Mouse (Mus musculus): ENCODE measurements at regions not wholly inside any gene's neighbourhood (a gene's known extent, or its start where the extent isn't known, plus 50 kb on each side); places are given as distances from the start of the nearest gene placed in this dataset.

GRCm38 (mm10) chr12:77994176-77994575 is 199.9 kb upstream of the Gm6657 start:
- H3K9ac ChIP-seq, result no peak overlapping the region
- no peaks in the 10 kb centered on the region for H3K9me3 ChIP-seq (replicated peaks)
- no peak overlapping the region for H3K27ac ChIP-seq
- no peak overlapping the region for H3K4me2 ChIP-seq
- 50% methylated on average over 5 of the region's 5 CpGs for WGBS
- no peaks in the 10 kb centered on the region for H3K36me3 ChIP-seq
- no peak overlapping the region for H3K4me3 ChIP-seq
- H3K4me1 ChIP-seq (replicated peaks), result no peaks in the 10 kb centered on the region
- no peak for ATAC-seq (replicated peaks; ENCODE audit: insufficient number of reproducible peaks, insufficient read depth, low FRiP score, low read depth)
- no peaks in the 10 kb centered on the region for H3K27me3 ChIP-seq

- Histone ChIP-seq H3K4me2 (no peak overlapping the region), H3K9me3 (replicated peaks) (no peaks in the 10 kb centered on the region), H3K27me3 (no peaks in the 10 kb centered on the region), H3K4me1 (replicated peaks) (no peaks in the 10 kb centered on the region), H3K36me3 (no peaks in the 10 kb centered on the region), H3K4me3 (no peak overlapping the region), H3K9ac (no peak overlapping the region), H3K27ac (no peak overlapping the region)
- 49% methylated on average over 1 of the region's 1 CpGs for WGBS
- no peak for ATAC-seq (replicated peaks; ENCODE audit: insufficient number of reproducible peaks, insufficient read depth, low FRiP score, low read depth)
These were observed 196.1 kb upstream of the Gm6657 start for GRCm38 (mm10) chr12:77997916-77998315.

- no peaks in the 10 kb centered on the region for H3K9me3 ChIP-seq (replicated peaks)
- ATAC-seq (replicated peaks; ENCODE audit: insufficient number of reproducible peaks, insufficient read depth, low FRiP score, low read depth), result no peak
- no peaks in the 10 kb centered on the region for H3K27me3 ChIP-seq
- H3K9ac ChIP-seq, result no peak overlapping the region
- no peak overlapping the region for H3K27ac ChIP-seq
- WGBS, result 67% methylated on average over 3 of the region's 3 CpGs
- H3K4me2 ChIP-seq, result no peak overlapping the region
- no peak overlapping the region for H3K4me3 ChIP-seq
- no peaks in the 10 kb centered on the region for H3K36me3 ChIP-seq
- H3K4me1 ChIP-seq (replicated peaks), result no peaks in the 10 kb centered on the region
These were observed 193.6 kb upstream of the Gm6657 start for GRCm38 (mm10) chr12:78000401-78000800.

GRCm38 (mm10) chr12:78001846-78002245 is 192.2 kb upstream of the Gm6657 start:
- ATAC-seq (replicated peaks; ENCODE audit: insufficient number of reproducible peaks, insufficient read depth, low FRiP score, low read depth), result no peak
- H3K9me3 ChIP-seq (replicated peaks), result no peaks in the 10 kb centered on the region
- H3K36me3 ChIP-seq, result no peaks in the 10 kb centered on the region
- H3K27ac ChIP-seq, result no peak overlapping the region
- no peaks in the 10 kb centered on the region for H3K4me1 ChIP-seq (replicated peaks)
- H3K4me2 ChIP-seq, result no peak overlapping the region
- no peaks in the 10 kb centered on the region for H3K27me3 ChIP-seq
- H3K4me3 ChIP-seq, result no peak overlapping the region
- no peak overlapping the region for H3K9ac ChIP-seq
- 89% methylated on average over 9 of the region's 9 CpGs for WGBS

GRCm38 (mm10) chr12:78033766-78034165 is 160.3 kb upstream of the Gm6657 start:
- no peak overlapping the region for H3K27ac ChIP-seq
- H3K9me3 ChIP-seq (replicated peaks), result no peaks in the 10 kb centered on the region
- no peak overlapping the region for H3K4me2 ChIP-seq
- H3K4me3 ChIP-seq, result no peak overlapping the region
- ATAC-seq (replicated peaks; ENCODE audit: insufficient number of reproducible peaks, insufficient read depth, low FRiP score, low read depth), result no peak
- H3K27me3 ChIP-seq, result no peaks in the 10 kb centered on the region
- no peak overlapping the region for H3K9ac ChIP-seq
- H3K36me3 ChIP-seq, result no peaks in the 10 kb centered on the region
- no peaks in the 10 kb centered on the region for H3K4me1 ChIP-seq (replicated peaks)

- Histone ChIP-seq H3K9me3 (replicated peaks) (no peaks in the 10 kb centered on the region; the same call in 1 of the 2 replicates), H3K27ac (no peak overlapping the region), H3K4me1 (replicated peaks) (no peaks in the 10 kb centered on the region), H3K36me3 (no peaks in the 10 kb centered on the region), H3K4me2 (no peak overlapping the region), H3K9ac (no peak overlapping the region), H3K4me3 (no peak overlapping the region), H3K27me3 (no peaks in the 10 kb centered on the region)
- no peak for ATAC-seq (replicated peaks; ENCODE audit: insufficient number of reproducible peaks, insufficient read depth, low FRiP score, low read depth)
- 81% methylated on average over 4 of the region's 4 CpGs for WGBS
These were observed 147.5 kb upstream of the Gm6657 start for GRCm38 (mm10) chr12:78046582-78046981.

GRCm38 (mm10) chr12:78055956-78056355 is 138.1 kb upstream of the Gm6657 start:
- no peak for ATAC-seq (replicated peaks; ENCODE audit: insufficient number of reproducible peaks, insufficient read depth, low FRiP score, low read depth)
- Histone ChIP-seq H3K9ac (no peak overlapping the region), H3K27ac (no peak overlapping the region), H3K9me3 (replicated peaks) (no peaks in the 10 kb centered on the region), H3K36me3 (no peaks in the 10 kb centered on the region), H3K4me3 (no peak overlapping the region), H3K4me2 (peak overlapping the region; percentile 51), H3K27me3 (peaks cover 17% of the 10 kb centered on the region), H3K4me1 (replicated peaks) (0 out of 2 replicates have a peak, but pooled peaks cover 6% of the 10 kb centered on the region)
- WGBS, result 3% methylated on average over 9 of the region's 9 CpGs

GRCm38 (mm10) chr12:78057166-78057565 is 136.9 kb upstream of the Gm6657 start:
- Histone ChIP-seq H3K36me3 (no peaks in the 10 kb centered on the region), H3K27me3 (peaks cover 17% of the 10 kb centered on the region), H3K9ac (no peak overlapping the region), H3K4me3 (no peak overlapping the region), H3K4me2 (no peak overlapping the region), H3K27ac (no peak overlapping the region), H3K9me3 (replicated peaks) (no peaks in the 10 kb centered on the region), H3K4me1 (replicated peaks) (0 out of 2 replicates have a peak, but pooled peaks cover 6% of the 10 kb centered on the region)
- no peak for ATAC-seq (replicated peaks; ENCODE audit: insufficient number of reproducible peaks, insufficient read depth, low FRiP score, low read depth)
- WGBS, result 77% methylated on average over 3 of the region's 3 CpGs

- 66% methylated on average over 5 of the region's 5 CpGs for WGBS
- Histone ChIP-seq H3K4me2 (no peak overlapping the region), H3K4me3 (no peak overlapping the region)
These were observed 134.1 kb upstream of the Gm6657 start for GRCm38 (mm10) chr12:78059965-78060364.

GRCm38 (mm10) chr12:78066024-78066423 is 128.0 kb upstream of the Gm6657 start:
- H3K9me3 ChIP-seq (replicated peaks), result no peaks in the 10 kb centered on the region
- WGBS, result 84% methylated on average over 6 of the region's 6 CpGs
- no peaks in the 10 kb centered on the region; the same call in 1 of the 2 replicates for H3K27me3 ChIP-seq
- no peaks in the 10 kb centered on the region for H3K36me3 ChIP-seq
- no peak for ATAC-seq (replicated peaks; ENCODE audit: insufficient number of reproducible peaks, insufficient read depth, low FRiP score, low read depth)
- H3K4me2 ChIP-seq, result no peak overlapping the region
- H3K4me3 ChIP-seq, result no peak overlapping the region
- no peaks in the 10 kb centered on the region for H3K4me1 ChIP-seq (replicated peaks)
- no peak overlapping the region for H3K9ac ChIP-seq
- no peak overlapping the region for H3K27ac ChIP-seq

More at GRCm38 (mm10) chr12:78059965-78060364, 134.1 kb upstream of the Gm6657 start:
- peaks cover 9% of the 10 kb centered on the region; the same call in 1 of the 2 replicates for H3K27me3 ChIP-seq
- H3K4me1 ChIP-seq (replicated peaks), result 0 out of 2 replicates have a peak, but pooled peaks cover 6% of the 10 kb centered on the region
- H3K36me3 ChIP-seq, result no peaks in the 10 kb centered on the region
- no peak overlapping the region for H3K27ac ChIP-seq
- H3K9ac ChIP-seq, result no peak overlapping the region
- no peak for ATAC-seq (replicated peaks; ENCODE audit: insufficient number of reproducible peaks, insufficient read depth, low FRiP score, low read depth)
- no peaks in the 10 kb centered on the region for H3K9me3 ChIP-seq (replicated peaks)

GRCm38 (mm10) chr12:78072935-78073334 is 121.1 kb upstream of the Gm6657 start:
- Histone ChIP-seq H3K9ac (no peak overlapping the region), H3K27me3 (no peaks in the 10 kb centered on the region), H3K4me2 (no peak overlapping the region), H3K36me3 (no peaks in the 10 kb centered on the region), H3K27ac (no peak overlapping the region), H3K4me3 (no peak overlapping the region), H3K9me3 (replicated peaks) (no peaks in the 10 kb centered on the region), H3K4me1 (replicated peaks) (0 out of 2 replicates have a peak, but pooled peaks cover 4% of the 10 kb centered on the region)
- ATAC-seq (replicated peaks; ENCODE audit: insufficient number of reproducible peaks, insufficient read depth, low FRiP score, low read depth), result no peak
- WGBS, result 80% methylated on average over 9 of the region's 9 CpGs

- WGBS, result 82% methylated on average over 8 of the region's 8 CpGs
- no peaks in the 10 kb centered on the region for H3K36me3 ChIP-seq
- H3K27me3 ChIP-seq, result no peaks in the 10 kb centered on the region
- ATAC-seq (replicated peaks; ENCODE audit: insufficient number of reproducible peaks, insufficient read depth, low FRiP score, low read depth), result no peak
- 0 out of 2 replicates have a peak, but pooled peaks cover 4% of the 10 kb centered on the region for H3K4me1 ChIP-seq (replicated peaks)
- H3K27ac ChIP-seq, result no peak overlapping the region
- no peak overlapping the region for H3K9ac ChIP-seq
- no peak overlapping the region for H3K4me2 ChIP-seq
- H3K4me3 ChIP-seq, result no peak overlapping the region
- no peaks in the 10 kb centered on the region for H3K9me3 ChIP-seq (replicated peaks)
These were observed 119.7 kb upstream of the Gm6657 start for GRCm38 (mm10) chr12:78074290-78074802.
